Mouse (Mus musculus): ENCODE measurements around the gene Ell2. TPM values are rescaled to one million over a fixed set of nuclear protein-coding genes. Genes with fewer than 3 reads are reported as not detected.

The Ell2 gene
- 4.5 and 7.9 TPM in 2 replicates for polyA plus RNA-seq (2015; fragmentation: Nextera tagmentation; extraction: Ambion mirVana)

GRCm38 (mm10) chr13:75706457-75706856, at the start of gene Ell2:
Gene Ell2 (plus strand): TSS chr13:75706757.

Other genes with a start within 250 kb of the Ell2 start
- gene Glrx, start 133.1 kb downstream of the Ell2 start, polyA plus RNA-seq (2015; fragmentation: Nextera tagmentation; extraction: Ambion mirVana) = 55.3 and 55.6 TPM in 2 replicates
- gene Rhobtb3, start 237.2 kb downstream of the Ell2 start, polyA plus RNA-seq (2015; fragmentation: Nextera tagmentation; extraction: Ambion mirVana) = 11.1 and 11.5 TPM in 2 replicates